Mouse (Mus musculus) cerebellum, adult 11-12 months (tissue): ENCODE measurements around the gene Kcnk16.
A peak's percentile ranks its signal among the peaks of the same experiment; 100 is the strongest.
"Not testable (repeated sequence)": the region's sequence is repeated elsewhere in the genome, so short reads cannot be mapped to it uniquely, and the experiment has no call there.

Experiments used
- DNase-seq: peaks from one replicate; pipeline ENCODE4 v3.0.0; 2022

Gene Kcnk16

GRCm38 (mm10) chr14:20269082-20269809, at the start of gene Kcnk16:
Gene Kcnk16, minus strand, starts transcription at chr14:20269199.
- no peak for DNase-seq

GRCm38 (mm10) chr14:20315137-20315536, 46.1 kb upstream of the Kcnk16 start:
- no peak for DNase-seq

DNA sequence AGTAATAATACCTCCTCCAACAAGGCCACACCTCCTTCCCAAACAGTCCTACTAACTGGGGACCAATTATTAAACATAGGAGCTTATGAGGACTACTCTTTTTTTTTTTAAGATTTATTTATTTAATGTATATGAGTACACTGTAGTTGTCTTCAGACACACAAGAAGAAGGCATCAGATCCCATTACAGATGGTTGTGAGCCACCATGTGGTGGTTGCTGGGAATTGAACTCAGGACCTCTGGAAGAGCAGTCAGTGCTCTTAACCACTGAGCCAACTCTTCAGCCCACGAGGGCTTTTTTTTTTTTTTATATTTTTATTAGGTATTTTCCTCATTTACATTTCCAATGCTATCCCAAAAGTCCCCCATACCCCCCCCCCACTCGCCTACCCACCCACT, 36.1 kb upstream of the Kcnk16 start:
- not testable (repeated sequence) for DNase-seq

DNA sequence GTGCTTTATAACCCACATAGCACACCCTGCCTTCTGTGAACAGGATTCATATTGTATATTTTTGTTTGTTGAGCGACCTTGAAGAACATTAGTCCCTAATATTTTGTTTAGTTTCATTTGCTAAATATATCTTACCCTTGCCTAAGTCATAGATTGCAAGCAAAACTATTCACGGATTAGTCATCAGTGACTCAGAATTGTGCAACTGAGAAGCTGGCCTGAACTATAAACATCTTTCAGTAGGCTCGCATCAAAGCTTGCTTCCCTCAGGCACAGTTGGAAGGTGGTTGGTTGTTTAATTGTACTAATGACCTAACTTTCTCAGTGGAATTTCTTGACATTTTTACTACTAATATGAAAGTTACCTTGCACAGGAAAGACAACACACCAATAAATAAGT, 29.1 kb upstream of the Kcnk16 start:
- DNase-seq, result no peak

GRCm38 (mm10) chr14:20297616-20298015, 28.6 kb upstream of the Kcnk16 start:
- no peak for DNase-seq

DNA sequence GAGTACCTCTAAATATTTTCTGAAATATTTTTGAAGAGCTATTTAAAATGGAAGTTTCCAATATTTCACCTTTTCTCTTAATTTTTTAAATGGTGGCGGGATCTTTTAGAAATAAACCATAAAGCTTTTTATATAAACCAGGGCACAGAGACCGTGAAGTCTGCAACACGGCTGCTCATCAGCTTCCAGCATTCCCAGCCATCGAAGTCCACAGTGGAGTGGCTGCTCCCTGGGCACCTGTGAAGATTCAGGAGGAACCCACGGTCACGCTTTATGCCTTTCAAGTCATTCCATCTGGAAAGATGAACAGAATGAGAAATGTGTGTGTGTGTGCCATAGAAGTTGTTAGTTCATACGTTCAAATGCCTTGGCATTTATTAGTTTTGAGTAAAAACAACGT, 25.9 kb upstream of the Kcnk16 start:
- no peak for DNase-seq

DNA sequence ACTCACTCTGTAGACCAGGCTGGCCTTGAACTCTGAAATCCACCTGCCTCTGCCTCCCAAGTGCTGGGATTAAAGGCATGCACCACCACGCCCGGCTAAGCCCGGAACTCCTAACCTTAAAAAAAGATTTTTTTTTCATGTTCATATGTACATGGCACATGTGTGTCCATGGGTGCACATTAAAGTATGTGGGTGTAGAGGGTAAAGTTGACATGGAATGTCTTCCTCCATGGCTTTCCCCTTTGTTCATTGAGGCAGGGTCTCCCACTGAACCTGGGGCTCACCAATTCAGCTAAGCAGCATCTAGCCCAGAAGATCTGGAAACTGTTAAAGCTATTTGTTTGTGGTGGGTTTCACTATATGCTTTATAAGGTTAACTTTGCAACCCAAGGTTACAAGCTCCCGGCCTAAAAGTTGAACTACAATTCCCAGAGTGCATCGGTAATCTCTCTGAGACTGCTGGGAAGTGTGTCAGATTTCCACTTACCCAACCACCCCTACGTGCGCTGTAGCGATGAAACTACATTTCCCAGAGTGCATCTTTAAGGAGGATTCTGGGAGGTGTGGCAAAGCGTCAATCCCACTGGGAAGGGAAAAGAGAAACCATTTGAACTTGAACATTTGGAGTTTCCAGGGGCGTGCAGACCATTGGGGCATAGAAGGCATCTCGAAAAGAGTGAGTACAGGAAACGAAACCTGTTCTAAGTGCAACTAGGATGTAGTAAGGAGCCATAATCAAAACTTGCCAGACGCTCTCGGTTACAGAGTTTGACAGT, 25.3 kb upstream of the Kcnk16 start, which contains the start of gene Nudt13:
Nudt13 (plus strand) TSS at position 581 of the 776 bp plus-strand sequence.
- peak; percentile 88 for DNase-seq

GRCm38 (mm10) chr14:20291391-20291790, 22.4 kb upstream of the Kcnk16 start:
- DNase-seq, result no peak

- no peak for DNase-seq
Observed at GRCm38 (mm10) chr14:20268421-20268820, 578 bp downstream of the Kcnk16 start.

- no peak for DNase-seq
Observed at GRCm38 (mm10) chr14:20262346-20262745, 6.7 kb downstream of the Kcnk16 start.

DNA sequence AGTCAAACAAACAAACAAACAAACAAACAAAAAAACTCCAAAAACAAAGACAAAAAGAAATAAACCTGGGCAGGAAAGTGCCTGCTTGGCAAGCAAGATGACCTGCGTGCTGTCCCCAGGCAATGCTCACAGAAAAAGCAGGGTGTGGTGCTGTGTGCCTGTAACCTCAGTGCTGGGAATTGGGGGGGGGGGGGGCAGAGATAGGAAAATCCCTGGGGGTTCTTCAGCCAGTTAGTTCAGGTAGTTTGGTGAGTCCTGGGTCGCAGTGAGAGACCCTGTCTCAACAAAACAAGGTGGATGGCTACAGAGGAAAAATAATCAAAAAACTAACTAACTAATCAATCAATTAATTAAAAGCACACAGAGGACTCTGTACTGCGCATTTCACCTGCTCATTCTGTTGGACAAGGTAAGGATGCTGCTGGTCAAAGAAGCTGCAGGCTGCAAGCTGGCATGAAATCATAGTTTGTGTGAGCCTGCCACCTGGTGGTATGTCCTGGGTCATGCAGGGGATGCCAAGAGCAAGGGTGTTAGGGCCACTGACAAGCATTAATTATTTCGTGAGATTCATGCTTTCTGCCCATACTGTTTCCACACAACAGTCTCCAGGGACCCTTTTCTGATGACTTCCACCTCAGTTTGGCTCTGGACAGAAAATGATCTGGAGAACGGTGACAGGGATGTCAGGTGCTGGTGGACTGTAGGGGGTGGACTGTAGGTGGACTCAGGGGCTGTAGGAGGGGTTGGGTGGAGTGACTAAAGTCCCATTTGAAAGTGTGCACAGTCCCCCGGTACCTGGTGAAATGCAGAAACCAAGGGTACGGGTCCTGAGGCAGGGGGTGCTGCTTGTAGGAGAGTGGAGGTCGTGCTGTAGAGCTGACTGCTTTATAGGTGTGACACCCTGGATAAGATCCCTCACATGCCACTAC, 10.6 kb downstream of the Kcnk16 start:
- peak; percentile 38 for DNase-seq

- peak; percentile 7 for DNase-seq
Observed at GRCm38 (mm10) chr14:20250237-20251171, 18.5 kb downstream of the Kcnk16 start.

- no peak for DNase-seq
Observed at GRCm38 (mm10) chr14:20248001-20248400, 21.0 kb downstream of the Kcnk16 start.

- DNase-seq, result no peak
Observed at GRCm38 (mm10) chr14:20246811-20247266, 22.2 kb downstream of the Kcnk16 start.

- no peak for DNase-seq
Observed at GRCm38 (mm10) chr14:20245861-20246260, 23.1 kb downstream of the Kcnk16 start.

DNA sequence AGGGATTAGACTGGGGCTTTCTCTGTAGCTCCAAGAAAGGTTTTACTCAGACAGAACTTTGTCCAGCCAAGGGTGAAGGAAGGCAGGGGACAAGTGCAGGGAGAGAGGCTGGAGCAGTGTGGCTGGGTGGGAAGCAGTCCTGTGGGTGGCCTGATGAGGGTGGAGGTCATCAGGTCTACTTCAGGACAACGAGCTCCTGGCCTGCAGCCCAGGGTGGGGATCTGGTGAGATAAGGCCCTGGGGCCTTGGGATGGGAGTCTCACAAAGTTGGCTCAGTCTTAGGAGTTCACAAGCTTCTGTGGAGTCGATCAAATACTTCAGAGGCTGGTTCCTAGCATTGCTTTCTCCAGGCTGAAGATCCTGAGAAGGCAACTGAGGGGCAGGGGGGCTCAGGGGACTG, 23.7 kb downstream of the Kcnk16 start:
- no peak for DNase-seq

DNA sequence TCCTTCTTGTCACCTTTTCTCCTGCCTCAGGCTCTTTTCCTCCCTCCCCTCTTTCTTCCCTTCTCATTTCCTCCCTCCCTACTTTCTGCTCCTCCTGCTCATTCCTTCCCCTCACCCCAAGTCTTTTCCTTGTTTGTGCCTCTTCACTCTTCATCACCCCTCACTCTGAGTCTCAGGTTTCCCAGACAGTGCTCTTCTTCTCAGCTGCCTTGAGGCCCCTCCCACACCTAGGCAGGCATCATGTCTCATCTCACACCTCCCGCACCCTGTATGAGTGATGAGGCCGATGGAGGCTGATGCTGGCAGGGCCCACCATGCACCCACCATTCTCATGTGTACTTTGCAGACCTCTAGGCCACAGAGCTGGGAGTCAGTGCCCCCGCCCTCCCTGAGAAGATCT, 25.8 kb downstream of the Kcnk16 start:
- DNase-seq, result no peak

GRCm38 (mm10) chr14:20242454-20242853, 26.5 kb downstream of the Kcnk16 start:
- no peak for DNase-seq

DNA sequence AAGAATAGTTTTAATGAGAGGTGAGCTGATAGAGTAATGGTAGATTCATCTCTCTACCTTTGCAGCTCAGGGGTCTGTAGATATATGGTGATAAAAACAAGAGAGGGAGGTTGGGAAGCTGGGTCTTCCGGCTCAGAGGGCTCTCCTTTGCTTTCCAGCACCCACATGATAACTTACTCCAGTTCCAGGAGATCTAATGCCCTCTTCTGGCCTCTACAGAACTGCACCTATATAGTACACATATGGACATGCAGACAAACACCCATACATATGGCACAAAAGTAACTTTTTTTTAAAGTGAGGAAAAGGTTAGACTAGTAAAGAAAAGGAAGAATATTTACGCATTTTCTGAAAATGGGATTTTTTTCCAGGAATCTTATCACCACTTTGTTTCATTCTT, 34.6 kb downstream of the Kcnk16 start:
- DNase-seq, result no peak

- no peak for DNase-seq
Observed at GRCm38 (mm10) chr14:20233016-20233980, 35.7 kb downstream of the Kcnk16 start.

- DNase-seq, result no peak
Observed at GRCm38 (mm10) chr14:20230063-20230491, 38.9 kb downstream of the Kcnk16 start.
